Mouse (Mus musculus) megakaryocyte, adult 5-6 weeks (primary cell): ENCODE measurements around the gene Snrpf. TPM values are rescaled to one million over a fixed set of nuclear protein-coding genes. Genes with fewer than 3 reads are reported as not detected.

ENCODE experiments used
- ATAC-seq: 2 replicates; pipeline ENCODE4 v1.8.0; 2016; ENCODE audit warnings: mild to moderate bottlenecking, inconsistent platforms; ENCODE audit not compliant: poor library complexity, severe bottlenecking
- total RNA-seq, 2 experiments: library from RNA; stranded (forward) in 1 of 2; stranded (reverse) in 1 of 2; fragments of 153-499, 151-499 nt in 1 of 2; fragments of 221-1000, 200-1000 nt in 1 of 2; gene quantifications; 2 replicates each; pipeline versions ENCODE4 v1.2.3 to v1.2.4; 2015 to 2017

Gene Snrpf
- total RNA-seq, 2 experiments from 2014 or later, result 89.2 to 127 TPM

DNA sequence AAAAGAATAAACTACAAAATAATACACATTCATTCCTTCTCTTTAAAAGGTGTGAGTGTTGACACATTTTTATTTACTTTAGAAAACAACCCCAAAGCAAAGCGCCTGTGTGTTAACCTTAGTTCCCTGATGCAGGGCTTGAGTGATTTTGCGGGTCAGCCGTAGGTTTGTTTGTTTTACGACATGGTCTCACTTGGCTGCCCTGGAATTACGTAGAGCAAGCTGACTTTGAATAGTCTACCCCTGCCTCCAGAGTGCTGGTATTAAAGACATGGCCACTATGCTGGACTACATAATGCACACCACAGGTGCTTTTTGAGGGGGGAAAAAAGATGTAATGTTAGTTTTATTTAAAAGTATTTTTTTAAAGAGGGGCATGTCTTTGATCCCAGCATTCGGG is 50.7 kb downstream of the Snrpf start:
- ATAC-seq, result no peak

DNA sequence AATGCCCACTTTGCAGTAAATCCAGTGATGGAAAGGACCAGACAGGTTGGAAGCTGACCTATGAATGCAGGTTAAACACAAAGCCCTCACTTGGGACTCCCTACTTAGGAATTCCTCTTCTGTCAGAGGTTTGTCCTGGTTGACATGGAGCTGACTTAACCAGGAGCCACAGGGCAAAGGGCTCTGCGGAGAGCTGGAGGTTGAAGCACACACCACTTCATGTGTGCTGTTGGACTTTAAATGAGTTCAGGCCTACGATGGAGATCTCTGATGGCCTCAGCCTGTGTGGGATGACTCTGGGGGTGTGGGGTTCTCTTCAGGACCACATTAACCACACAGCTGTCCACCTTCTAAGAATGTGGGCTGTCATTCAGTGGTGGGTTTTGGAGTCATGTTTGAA is 51.2 kb downstream of the Snrpf start:
- ATAC-seq, result no peak

Other genes with a start within 250 kb of the Snrpf start
- gene Lta4h, start 136.3 kb downstream of the Snrpf start, total RNA-seq (2015), result 297 and 307 TPM in 2 replicates
- gene Lta4h, start 136.3 kb downstream of the Snrpf start, total RNA-seq (2017), result 232 and 285 TPM in 2 replicates
- 14.1 and 14.2 TPM in 2 replicates for gene Hal, start 100.9 kb downstream of the Snrpf start, total RNA-seq (2015)
- gene Hal, start 100.9 kb downstream of the Snrpf start, total RNA-seq (2017), result 6.9 and 10.2 TPM in 2 replicates
- not detected in 2 replicates for gene Amdhd1, start 49.7 kb downstream of the Snrpf start, total RNA-seq (2015)
- 0.37 TPM in 1 of 2 replicates, not detected in the other for gene Amdhd1, start 49.7 kb downstream of the Snrpf start, total RNA-seq (2017)
- not detected in 2 replicates for gene Ccdc38, start 49.1 kb downstream of the Snrpf start, total RNA-seq (2015)
- gene Ccdc38, start 49.1 kb downstream of the Snrpf start, total RNA-seq (2017), result 0.18 TPM in 1 of 2 replicates, not detected in the other
- 0.66 and 0.76 TPM in 2 replicates for gene Ntn4, start 51.0 kb upstream of the Snrpf start, total RNA-seq (2015)
- 0.18 and 0.57 TPM in 2 replicates for gene Ntn4, start 51.0 kb upstream of the Snrpf start, total RNA-seq (2017)
- 0.09 TPM in 1 of 2 replicates, not detected in the other for gene Usp44, start 241.8 kb upstream of the Snrpf start, total RNA-seq (2015)
- gene Usp44, start 241.8 kb upstream of the Snrpf start, total RNA-seq (2017), result 0.41 TPM in 1 of 2 replicates, not detected in the other